Mouse (Mus musculus) stomach, embryonic 16.5 days (tissue): ENCODE measurements at regions not wholly inside any gene's neighbourhood (a gene's known extent, or its start where the extent isn't known, plus 50 kb on each side); places are given as distances from the start of the nearest gene placed in this dataset.

Source experiments
- ATAC-seq: fragments of 200-750 bp; cut with Nextera tagmentation; 2 replicates; pipeline ENCODE4 v1.8.0; 2017; ENCODE audit warnings: moderate number of reproducible peaks, moderate TSS enrichment; ENCODE audit not compliant: insufficient read depth, low FRiP score
- H3K27ac ChIP-seq: fragments of 300-500 bp; sonication (generic); 2 replicates; pipeline ENCODE4 v1.5.1; 2014; ENCODE audit warnings: low read length
- H3K27me3 ChIP-seq: fragments of 300-500 bp; sonication (generic); 2 replicates; pipeline ENCODE4 v1.6.1; 2014; ENCODE audit warnings: low read length, control low read depth, mixed read lengths; ENCODE audit not compliant: control insufficient read depth, insufficient read depth
- H3K36me3 ChIP-seq: fragments of 300-500 bp; sonication (generic); 2 replicates; pipeline ENCODE4 v1.6.1; 2014; ENCODE audit warnings: low read length; ENCODE audit not compliant: control insufficient read depth, insufficient read depth
- H3K4me1 ChIP-seq: fragments of 300-500 bp; sonication (generic); 2 replicates; pipeline ENCODE4 v1.6.1; 2014; ENCODE audit warnings: low read length, control low read depth, mixed read lengths; ENCODE audit not compliant: control insufficient read depth, insufficient read depth
- H3K4me2 ChIP-seq: fragments of 300-500 bp; sonication (generic); 2 replicates; pipeline ENCODE4 v1.6.1; 2014; ENCODE audit warnings: low read depth, low read length, mixed read lengths
- H3K4me3 ChIP-seq: fragments of 300-500 bp; sonication (generic); replicated peaks from 2 replicates; pipeline ENCODE4 v1.5.1; 2014; ENCODE audit warnings: mild to moderate bottlenecking, low read length
- H3K9ac ChIP-seq: fragments of 300-500 bp; sonication (generic); 2 replicates; pipeline ENCODE4 v1.6.1; 2014; ENCODE audit warnings: low read length
- H3K9me3 ChIP-seq: fragments of 300-500 bp; sonication (generic); replicated peaks from 2 replicates; pipeline ENCODE4 v1.6.1; 2016; ENCODE audit warnings: low read length, control low read depth; ENCODE audit not compliant: control insufficient read depth
- WGBS: fragments of 180-500 bp; shearing (Covaris S2); extraction: QIAGEN DNeasy Blood & Tissue Kit; methylation state at CpG from one replicate; pipeline ENCODE4 v1.1.7; 2014; 5-methylcytosine and 5-hydroxymethylcytosine counted together

GRCm38 (mm10) chr12:74534882-74535281 lies 218.7 kb upstream of the Gm11042 start:
- 72% methylated on average over 2 of the region's 2 CpGs for WGBS
- no peak overlapping the region for H3K4me3 ChIP-seq
- H3K4me1 ChIP-seq = no peaks in the 10 kb centered on the region
- H3K9ac ChIP-seq = no peak overlapping the region
- H3K9me3 ChIP-seq = no peaks in the 10 kb centered on the region
- H3K27me3 ChIP-seq = no peaks in the 10 kb centered on the region
- no peak for ATAC-seq
- H3K36me3 ChIP-seq = no peaks in the 10 kb centered on the region
- no peak overlapping the region for H3K27ac ChIP-seq
- H3K4me2 ChIP-seq = no peak overlapping the region

DNA sequence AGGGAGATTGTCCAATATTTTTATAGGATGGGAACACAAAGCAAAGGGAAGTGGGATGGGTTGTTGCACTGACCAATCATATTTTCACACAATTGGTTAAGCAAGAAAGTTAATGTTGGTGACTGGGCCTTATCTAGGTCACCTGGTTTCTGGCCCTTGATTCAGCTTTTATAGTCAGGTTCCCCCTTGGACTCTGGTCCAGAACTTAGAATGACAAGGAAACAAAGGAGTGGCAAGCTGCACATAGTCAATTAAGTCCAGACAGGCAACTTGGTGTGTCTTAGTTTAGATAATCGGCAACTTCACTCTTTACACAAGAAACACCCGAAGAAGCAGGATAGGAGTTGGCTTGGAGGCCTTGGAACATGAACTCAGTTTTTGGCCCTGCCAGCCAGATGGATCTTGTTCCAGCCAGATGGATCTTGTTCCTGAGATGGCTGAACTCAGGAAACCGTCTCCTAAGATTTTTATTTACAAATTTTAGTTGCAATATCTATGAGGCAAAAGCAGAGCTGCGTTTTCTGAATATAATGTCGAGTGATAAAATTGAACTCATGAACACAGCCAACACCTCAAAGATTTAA lies 212.9 kb upstream of the Gm11042 start:
- Histone ChIP-seq H3K9me3 (no peaks in the 10 kb centered on the region), H3K27ac (peak overlapping the region; percentile 53; the same call in 1 of the 2 replicates), H3K36me3 (no peaks in the 10 kb centered on the region), H3K4me3 (no peak overlapping the region), H3K9ac (no peak overlapping the region), H3K4me1 (no peaks in the 10 kb centered on the region), H3K27me3 (no peaks in the 10 kb centered on the region), H3K4me2 (no peak overlapping the region)
- ATAC-seq = no peak
- WGBS = 45% methylated on average over 5 of the region's 5 CpGs

- Histone ChIP-seq H3K4me3 (no peak overlapping the region), H3K9ac (no peak overlapping the region), H3K4me2 (no peak overlapping the region), H3K27me3 (no peaks in the 10 kb centered on the region), H3K9me3 (no peaks in the 10 kb centered on the region), H3K27ac (no peak overlapping the region), H3K4me1 (no peaks in the 10 kb centered on the region), H3K36me3 (no peaks in the 10 kb centered on the region)
- ATAC-seq = no peak
- 61% methylated on average over 2 of the region's 2 CpGs for WGBS
Measured at GRCm38 (mm10) chr12:74527190-74527621, 211.0 kb upstream of the Gm11042 start.

DNA sequence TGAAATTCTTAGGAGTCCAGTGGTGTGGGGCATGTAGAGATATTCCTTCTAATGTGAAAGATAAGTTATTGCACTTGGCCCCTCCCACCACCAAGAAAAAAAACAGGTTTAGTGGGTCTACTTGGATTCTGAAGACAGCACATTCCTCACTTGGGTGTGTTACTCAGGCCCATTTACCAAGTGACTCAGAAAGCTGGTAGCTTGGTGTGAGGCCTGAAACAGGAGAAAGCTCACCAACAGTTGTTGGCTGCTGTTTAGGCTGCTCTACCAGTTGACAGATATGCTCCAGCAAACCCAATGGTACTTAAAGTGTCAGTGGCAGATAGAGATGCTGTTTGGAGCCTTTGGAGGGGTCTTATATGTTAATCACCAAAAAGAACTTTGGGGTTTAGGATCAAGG lies 207.8 kb upstream of the Gm11042 start:
- Histone ChIP-seq H3K4me1 (no peaks in the 10 kb centered on the region), H3K4me3 (no peak overlapping the region), H3K36me3 (no peaks in the 10 kb centered on the region), H3K9ac (no peak overlapping the region), H3K4me2 (no peak overlapping the region), H3K27ac (no peak overlapping the region), H3K9me3 (no peaks in the 10 kb centered on the region), H3K27me3 (no peaks in the 10 kb centered on the region)
- peak; percentile 44; the same call in 1 of the 2 replicates for ATAC-seq

- H3K9me3 ChIP-seq = no peaks in the 10 kb centered on the region
- ATAC-seq = no peak
- H3K9ac ChIP-seq = no peak overlapping the region
- H3K27me3 ChIP-seq = no peaks in the 10 kb centered on the region
- no peaks in the 10 kb centered on the region for H3K4me1 ChIP-seq
- H3K36me3 ChIP-seq = no peaks in the 10 kb centered on the region
- WGBS = 87% methylated on average over 6 of the region's 6 CpGs
- no peak overlapping the region for H3K4me3 ChIP-seq
- H3K27ac ChIP-seq = no peak overlapping the region
- H3K4me2 ChIP-seq = no peak overlapping the region
Measured at GRCm38 (mm10) chr12:74518032-74518431, 201.8 kb upstream of the Gm11042 start.

- no peaks in the 10 kb centered on the region for H3K36me3 ChIP-seq
- H3K4me1 ChIP-seq = no peaks in the 10 kb centered on the region
- H3K27ac ChIP-seq = no peak overlapping the region
- no peak overlapping the region for H3K4me2 ChIP-seq
- ATAC-seq = no peak
- no peak overlapping the region for H3K9ac ChIP-seq
- 46% methylated on average over 3 of the region's 3 CpGs for WGBS
- no peaks in the 10 kb centered on the region for H3K27me3 ChIP-seq
- H3K4me3 ChIP-seq = no peak overlapping the region
- no peaks in the 10 kb centered on the region for H3K9me3 ChIP-seq
Measured at GRCm38 (mm10) chr12:74516527-74516926, 200.3 kb upstream of the Gm11042 start.

GRCm38 (mm10) chr12:74502791-74503190 lies 186.6 kb upstream of the Gm11042 start:
- Histone ChIP-seq H3K27me3 (no peaks in the 10 kb centered on the region), H3K4me3 (no peak overlapping the region)
- 35% methylated on average over 2 of the region's 2 CpGs for WGBS

DNA sequence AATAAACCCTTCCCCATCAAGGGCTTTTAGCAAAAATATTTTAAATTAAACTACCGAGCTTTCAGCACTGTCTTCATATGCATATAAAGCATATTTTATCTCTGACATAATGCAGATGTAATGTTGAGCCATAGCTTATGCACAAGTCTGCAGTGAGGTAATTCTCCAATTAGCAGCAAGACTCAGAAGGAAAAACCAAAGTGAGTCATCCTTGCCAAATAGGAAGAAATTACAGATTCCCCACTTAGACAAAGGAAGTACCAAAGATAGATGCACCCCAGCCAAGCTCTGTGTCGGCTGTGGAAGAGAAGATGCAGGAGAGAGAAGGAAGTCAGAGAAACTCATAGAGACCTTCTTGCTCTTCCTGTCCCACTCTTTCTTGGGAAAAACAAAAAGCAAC lies 161.4 kb upstream of the Gm11042 start:
- WGBS = 29% methylated on average over 2 of the region's 2 CpGs
- Histone ChIP-seq H3K27me3 (no peaks in the 10 kb centered on the region), H3K4me2 (no peak overlapping the region), H3K27ac (peak overlapping the region; percentile 27; the same call in 1 of the 2 replicates), H3K36me3 (no peaks in the 10 kb centered on the region), H3K4me3 (no peak overlapping the region), H3K4me1 (no peaks in the 10 kb centered on the region; the same call in 1 of the 2 replicates), H3K9ac (no peak overlapping the region), H3K9me3 (no peaks in the 10 kb centered on the region)
- peak; percentile 47 for ATAC-seq

More at GRCm38 (mm10) chr12:74502791-74503190, 186.6 kb upstream of the Gm11042 start:
- no peaks in the 10 kb centered on the region for H3K36me3 ChIP-seq
- no peak for ATAC-seq
- no peaks in the 10 kb centered on the region for H3K4me1 ChIP-seq
- no peak overlapping the region for H3K4me2 ChIP-seq
- H3K9me3 ChIP-seq = no peaks in the 10 kb centered on the region
- H3K27ac ChIP-seq = no peak overlapping the region
- no peak overlapping the region for H3K9ac ChIP-seq

- Histone ChIP-seq H3K9ac (no peak overlapping the region), H3K9me3 (no peaks in the 10 kb centered on the region), H3K4me1 (no peaks in the 10 kb centered on the region; the same call in 1 of the 2 replicates), H3K36me3 (no peaks in the 10 kb centered on the region), H3K27me3 (no peaks in the 10 kb centered on the region), H3K27ac (no peak overlapping the region), H3K4me3 (no peak overlapping the region), H3K4me2 (no peak overlapping the region)
- ATAC-seq = no peak
- 86% methylated on average over 1 of the region's 1 CpGs for WGBS
Measured at GRCm38 (mm10) chr12:74474741-74475140, 158.5 kb upstream of the Gm11042 start.
